Mouse (Mus musculus): ENCODE results near the gene Kntc1. TPM values are rescaled to one million over a fixed set of nuclear protein-coding genes. Genes with fewer than 3 reads are reported as not detected.

Gene Kntc1
- 6.4 TPM for polyA plus RNA-seq (2015; fragmentation: Illumina TruSeq; extraction: RNeasy Lipid Tissue Mini Kit (QIAGEN cat#74804); ENCODE audit: insufficient read depth, low replicate concordance)

DNA sequence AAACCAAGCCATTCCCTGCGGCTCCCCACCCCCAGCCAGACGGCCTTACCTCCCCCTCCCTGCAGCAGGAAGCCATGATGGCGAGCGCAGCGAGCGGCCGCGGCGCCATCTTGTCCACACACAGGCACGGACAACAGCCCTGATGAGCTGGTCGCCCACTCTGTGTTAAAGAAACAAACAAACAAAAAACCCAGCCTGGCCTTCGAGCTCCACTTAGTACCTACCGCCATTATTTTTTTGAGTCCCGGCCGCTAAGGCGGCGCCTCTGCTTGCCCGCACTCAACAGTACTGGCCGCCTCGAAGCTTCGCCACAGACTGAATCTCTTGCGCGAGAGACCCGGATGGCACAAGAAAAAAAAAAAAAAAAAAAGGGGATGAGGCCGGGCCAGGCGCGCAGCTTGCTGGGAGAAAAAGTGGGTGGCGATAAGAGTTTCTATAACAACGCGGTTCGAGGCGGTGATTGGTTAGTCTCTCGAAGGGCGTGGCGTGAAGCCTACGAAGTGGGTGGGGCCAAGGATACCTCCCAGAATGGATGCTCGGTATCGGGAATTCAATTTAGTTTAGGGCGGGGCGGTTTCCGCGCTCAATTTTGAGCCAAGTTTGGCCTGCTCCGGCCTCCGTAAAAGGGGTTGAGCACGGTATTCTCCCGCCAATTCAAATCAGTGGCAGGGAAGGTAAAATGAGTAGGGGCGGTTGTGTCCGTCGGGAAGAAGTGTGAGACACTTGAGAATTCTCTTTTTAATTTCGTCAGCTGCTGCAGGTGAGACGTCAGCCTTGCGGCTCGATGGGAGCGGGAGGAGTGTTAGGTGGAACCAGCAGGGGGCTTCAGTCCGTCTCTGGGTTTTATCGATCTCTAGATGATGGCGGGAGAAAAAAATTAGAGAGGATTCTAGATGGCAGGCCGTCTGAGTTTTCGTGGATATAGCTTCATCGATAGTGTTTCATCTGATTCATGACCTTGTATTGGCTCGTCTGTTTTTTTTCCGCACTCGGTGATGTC is at the start of gene Kntc1, which contains the start of gene Rsrc2:
Gene Kntc1, plus strand, starts transcription at position 652 of the 1,000 bp plus-strand sequence.
Gene Rsrc2, minus strand, starts transcription at position 350 of the 1,000 bp plus-strand sequence.

GRCm38 (mm10) chr5:123720328-123721311 is 28.9 kb upstream of the Kntc1 start, which contains the start of gene Zcchc8:
Zcchc8 (minus strand) TSS chr5:123721100.

GRCm38 (mm10) chr5:123865365-123865764 is 115.8 kb downstream of the Kntc1 start, which contains the start of gene Hcar2:
Hcar2 (minus strand) TSS chr5:123865499.

Other genes with a start within 250 kb of the Kntc1 start
- gene B3gnt4, start 239.3 kb upstream of the Kntc1 start, polyA plus RNA-seq (2015; fragmentation: Illumina TruSeq; extraction: RNeasy Lipid Tissue Mini Kit (QIAGEN cat#74804); ENCODE audit: insufficient read depth, low replicate concordance) = not detected
- 92.0 TPM for gene Diablo, start 225.5 kb upstream of the Kntc1 start, polyA plus RNA-seq (2015; fragmentation: Illumina TruSeq; extraction: RNeasy Lipid Tissue Mini Kit (QIAGEN cat#74804); ENCODE audit: insufficient read depth, low replicate concordance)
- gene Gm49027, start 224.2 kb upstream of the Kntc1 start, polyA plus RNA-seq (2015; fragmentation: Illumina TruSeq; extraction: RNeasy Lipid Tissue Mini Kit (QIAGEN cat#74804); ENCODE audit: insufficient read depth, low replicate concordance) = not detected
- gene Vps33a, start 176.7 kb upstream of the Kntc1 start, polyA plus RNA-seq (2015; fragmentation: Illumina TruSeq; extraction: RNeasy Lipid Tissue Mini Kit (QIAGEN cat#74804); ENCODE audit: insufficient read depth, low replicate concordance) = 30.5 TPM
- 36.5 TPM for gene Clip1, start 65.1 kb upstream of the Kntc1 start, polyA plus RNA-seq (2015; fragmentation: Illumina TruSeq; extraction: RNeasy Lipid Tissue Mini Kit (QIAGEN cat#74804); ENCODE audit: insufficient read depth, low replicate concordance)
- 87.5 TPM for gene Zcchc8, start 28.6 kb upstream of the Kntc1 start, polyA plus RNA-seq (2015; fragmentation: Illumina TruSeq; extraction: RNeasy Lipid Tissue Mini Kit (QIAGEN cat#74804); ENCODE audit: insufficient read depth, low replicate concordance)
- 274 TPM for gene Rsrc2, start 302 bp upstream of the Kntc1 start, polyA plus RNA-seq (2015; fragmentation: Illumina TruSeq; extraction: RNeasy Lipid Tissue Mini Kit (QIAGEN cat#74804); ENCODE audit: insufficient read depth, low replicate concordance)
- gene Hcar2, start 115.8 kb downstream of the Kntc1 start, polyA plus RNA-seq (2015; fragmentation: Illumina TruSeq; extraction: RNeasy Lipid Tissue Mini Kit (QIAGEN cat#74804); ENCODE audit: insufficient read depth, low replicate concordance) = 10.4 TPM
- gene Hcar1, start 130.3 kb downstream of the Kntc1 start, polyA plus RNA-seq (2015; fragmentation: Illumina TruSeq; extraction: RNeasy Lipid Tissue Mini Kit (QIAGEN cat#74804); ENCODE audit: insufficient read depth, low replicate concordance) = 0.94 TPM
- 100 TPM for gene Denr, start 157.5 kb downstream of the Kntc1 start, polyA plus RNA-seq (2015; fragmentation: Illumina TruSeq; extraction: RNeasy Lipid Tissue Mini Kit (QIAGEN cat#74804); ENCODE audit: insufficient read depth, low replicate concordance)
- 1.5 TPM for gene Gm43518, start 177.7 kb downstream of the Kntc1 start, polyA plus RNA-seq (2015; fragmentation: Illumina TruSeq; extraction: RNeasy Lipid Tissue Mini Kit (QIAGEN cat#74804); ENCODE audit: insufficient read depth, low replicate concordance)
- 9.3 TPM for gene Ccdc62, start 181.0 kb downstream of the Kntc1 start, polyA plus RNA-seq (2015; fragmentation: Illumina TruSeq; extraction: RNeasy Lipid Tissue Mini Kit (QIAGEN cat#74804); ENCODE audit: insufficient read depth, low replicate concordance)
- 31.3 TPM for gene Hip1r, start 223.9 kb downstream of the Kntc1 start, polyA plus RNA-seq (2015; fragmentation: Illumina TruSeq; extraction: RNeasy Lipid Tissue Mini Kit (QIAGEN cat#74804); ENCODE audit: insufficient read depth, low replicate concordance)

Measured in spleen, adult 10 weeks (tissue).